Mouse (Mus musculus) kidney, postnatal 0 days (tissue): Measurements from ENCODE around the gene Tvp23a. TPM values are rescaled to one million over a fixed set of nuclear protein-coding genes. Genes with fewer than 3 reads are reported as not detected.
A peak's percentile ranks its signal among the peaks of the same experiment; 100 is the strongest.

ENCODE experiments used
- ATAC-seq: fragments of 200-750 bp; cut with Nextera tagmentation; replicated peaks from 2 replicates; pipeline ENCODE4 v1.8.0; 2017; ENCODE audit warnings: low read depth, moderate number of reproducible peaks, moderate TSS enrichment, moderate library complexity; ENCODE audit not compliant: low FRiP score
- DNase-seq: peaks from one replicate; pipeline ENCODE4 v3.0.0-alpha.2; 2016; ENCODE audit warnings: low spot score
- H3K27ac ChIP-seq: fragments of 300-500 bp; sonication (generic); 2 replicates; pipeline ENCODE4 v1.5.1; 2014; ENCODE audit warnings: mild to moderate bottlenecking
- H3K27me3 ChIP-seq: fragments of 300-500 bp; sonication (generic); 2 replicates; pipeline ENCODE4 v1.6.1; 2014; ENCODE audit warnings: low read length, mixed read lengths; ENCODE audit not compliant: insufficient read depth
- H3K36me3 ChIP-seq: fragments of 300-500 bp; sonication (generic); 2 replicates; pipeline ENCODE4 v1.6.1; 2014; ENCODE audit warnings: low read length, mixed read lengths; ENCODE audit not compliant: insufficient read depth
- H3K4me1 ChIP-seq: fragments of 300-500 bp; sonication (generic); replicated peaks from 2 replicates; pipeline ENCODE4 v1.6.1; 2014; ENCODE audit warnings: antibody characterized with exemption, low read length, mixed read lengths; ENCODE audit not compliant: insufficient read depth
- H3K4me2 ChIP-seq: fragments of 300-500 bp; sonication (generic); 2 replicates; pipeline ENCODE4 v1.6.1; 2014; ENCODE audit warnings: mild to moderate bottlenecking, low read length, moderate library complexity, mixed read lengths
- H3K4me3 ChIP-seq: fragments of 300-500 bp; sonication (generic); replicated peaks from 2 replicates; pipeline ENCODE4 v1.5.1; 2014; ENCODE audit warnings: low read depth, low read length
- H3K9ac ChIP-seq: fragments of 300-500 bp; sonication (generic); 2 replicates; pipeline ENCODE4 v1.6.1; 2014; ENCODE audit warnings: low read depth, low read length
- H3K9me3 ChIP-seq: fragments of 300-500 bp; sonication (generic); replicated peaks from 2 replicates; pipeline ENCODE4 v1.6.1; 2016; ENCODE audit warnings: low read length, inconsistent platforms, mixed read lengths
- CTCF ChIP-seq: IDR thresholded peaks from 2 replicates; pipeline ENCODE4 v1.5.1; 2016; ENCODE audit warnings: antibody characterized with exemption, low read depth, mild to moderate bottlenecking, moderate library complexity
- WGBS: fragments of 180-500 bp; shearing (Covaris S2); extraction: QIAGEN DNeasy Blood & Tissue Kit; methylation state at CpG from one replicate; pipeline ENCODE4 v1.1.7; 2014; 5-methylcytosine and 5-hydroxymethylcytosine counted together
- polyA plus RNA-seq: library from polyadenylated mRNA; unstranded; fragments of >200 nt; fragmentation: Nextera tagmentation; extraction: Ambion mirVana; gene quantifications from 2 replicates; pipeline ENCODE4 v1.2.1, GENCODE M21; 2015

Tvp23a gene
- 5.9 and 6.9 TPM in 2 replicates for polyA plus RNA-seq

- TF ChIP-seq CTCF, result no peak
- Histone ChIP-seq H3K27me3 (no peaks in the 10 kb centered on the region), H3K4me3 (peak within 1 kb of the TSS; percentile 38), H3K27ac (no peak within 1 kb of the TSS), H3K36me3 (no peaks in the 10 kb centered on the region), H3K9me3 (no peaks in the 10 kb centered on the region), H3K4me1 (0 out of 2 replicates have a peak, but pooled peaks cover 7% of the 10 kb centered on the region), H3K9ac (0 out of 2 replicates have a peak within 1 kb of the TSS, but pooled peaks have one; percentile 23), H3K4me2 (peak within 1 kb of the TSS; percentile 55)
- WGBS, result 6% methylated on average over 12 of the region's 12 CpGs
- peak; percentile 91 for DNase-seq
- ATAC-seq, result peak; percentile 87
These were observed at the start of gene Tvp23a for GRCm38 (mm10) chr16:10447264-10447594. Gene Tvp23a, minus strand, starts transcription at chr16:10447362.

DNA sequence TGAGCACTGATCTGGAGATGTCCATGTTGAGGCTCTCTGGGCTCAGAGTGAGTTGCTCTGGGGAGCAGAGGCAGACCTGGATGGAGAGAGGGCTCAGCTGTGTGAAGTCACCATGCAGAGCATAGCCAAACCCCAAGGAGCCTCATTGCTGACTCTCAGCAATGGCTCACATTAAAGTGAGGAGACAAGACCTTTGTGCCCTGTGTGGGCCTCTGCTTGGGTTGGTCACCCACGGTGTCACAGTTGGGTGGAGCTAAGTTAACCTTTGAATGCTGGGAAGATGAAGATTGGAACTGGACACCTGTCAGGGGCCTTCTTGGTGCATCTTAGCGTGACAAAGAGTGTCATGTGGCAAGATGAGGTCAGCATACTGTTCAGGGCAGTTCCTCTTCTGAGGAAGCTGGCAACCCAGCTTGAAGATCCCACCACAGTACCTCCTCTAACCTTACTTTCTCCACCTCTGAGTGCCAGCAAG is 48.7 kb upstream of the Tvp23a start:
- Histone ChIP-seq H3K36me3 (no peaks in the 10 kb centered on the region), H3K4me1 (no peaks in the 10 kb centered on the region; the same call in 1 of the 2 replicates), H3K4me3 (no peak overlapping the region), H3K4me2 (no peak overlapping the region), H3K27me3 (no peaks in the 10 kb centered on the region), H3K27ac (peak overlapping the region; percentile 71), H3K9me3 (no peaks in the 10 kb centered on the region), H3K9ac (no peak overlapping the region)
- DNase-seq, result peak; percentile 46
- TF ChIP-seq CTCF, result no peak
- peak; percentile 92 for ATAC-seq
- 40% methylated on average over 2 of the region's 2 CpGs for WGBS

- no peak for ATAC-seq
- no peak for DNase-seq
- no peaks in the 10 kb centered on the region for H3K36me3 ChIP-seq
- no peak overlapping the region for H3K4me3 ChIP-seq
- WGBS, result 85% methylated on average over 3 of the region's 3 CpGs
- H3K9me3 ChIP-seq, result no peaks in the 10 kb centered on the region
- TF ChIP-seq CTCF, result no peak
- no peak overlapping the region for H3K9ac ChIP-seq
- no peaks in the 10 kb centered on the region for H3K27me3 ChIP-seq
- no peaks in the 10 kb centered on the region; the same call in 1 of the 2 replicates for H3K4me1 ChIP-seq
- H3K27ac ChIP-seq, result no peak overlapping the region
- no peak overlapping the region for H3K4me2 ChIP-seq
These were observed 45.4 kb upstream of the Tvp23a start for GRCm38 (mm10) chr16:10492587-10492986.

DNA sequence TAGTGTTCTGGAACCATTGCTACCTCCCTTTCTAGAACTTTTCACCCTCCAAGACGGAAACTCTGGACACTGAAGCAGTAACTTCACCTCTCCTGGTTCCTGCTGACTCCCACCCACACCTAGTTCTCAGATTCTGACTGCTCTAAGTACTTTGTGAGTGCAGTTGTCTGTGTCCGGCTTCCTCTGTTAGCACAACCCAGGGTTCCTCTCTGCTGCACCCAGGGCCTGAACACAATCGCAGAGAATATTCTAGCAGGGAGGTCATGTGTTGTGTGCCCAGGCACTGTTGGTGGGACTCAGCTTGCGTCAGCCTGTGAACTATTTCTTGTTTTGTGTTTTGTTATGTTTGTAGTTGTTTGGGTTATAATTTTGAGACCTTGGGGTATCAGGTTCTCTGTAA is 44.6 kb upstream of the Tvp23a start:
- no peak for TF ChIP-seq CTCF
- 66% methylated on average over 4 of the region's 4 CpGs for whole genome bisulfite sequencing
- no peak overlapping the region for H3K4me2 ChIP-seq

GRCm38 (mm10) chr16:10490503-10491150 is 43.5 kb upstream of the Tvp23a start:
- ATAC-seq, result peak; percentile 30; the same call in 1 of the 2 replicates
- no peak for TF ChIP-seq CTCF
- no peaks in the 10 kb centered on the region; the same call in 1 of the 2 replicates for H3K4me1 ChIP-seq
- no peak overlapping the region for H3K4me2 ChIP-seq
- no peak overlapping the region for H3K9ac ChIP-seq
- peak overlapping the region; percentile 31; the same call in 1 of the 2 replicates for H3K27ac ChIP-seq
- no peaks in the 10 kb centered on the region for H3K36me3 ChIP-seq
- H3K9me3 ChIP-seq, result no peaks in the 10 kb centered on the region
- DNase-seq, result no peak
- H3K27me3 ChIP-seq, result no peaks in the 10 kb centered on the region
- H3K4me3 ChIP-seq, result no peak overlapping the region
- 78% methylated on average over 18 of the region's 18 CpGs for WGBS

More for the DNA sequence above, 44.6 kb upstream of the Tvp23a start:
- H3K9me3 ChIP-seq, result no peaks in the 10 kb centered on the region
- no peaks in the 10 kb centered on the region; the same call in 1 of the 2 replicates for H3K4me1 ChIP-seq
- H3K4me3 ChIP-seq, result no peak overlapping the region
- H3K27me3 ChIP-seq, result no peaks in the 10 kb centered on the region
- H3K27ac ChIP-seq, result no peak overlapping the region
- H3K9ac ChIP-seq, result no peak overlapping the region
- ATAC-seq (no peak), DNase-seq (no peak)
- H3K36me3 ChIP-seq, result no peaks in the 10 kb centered on the region

DNA sequence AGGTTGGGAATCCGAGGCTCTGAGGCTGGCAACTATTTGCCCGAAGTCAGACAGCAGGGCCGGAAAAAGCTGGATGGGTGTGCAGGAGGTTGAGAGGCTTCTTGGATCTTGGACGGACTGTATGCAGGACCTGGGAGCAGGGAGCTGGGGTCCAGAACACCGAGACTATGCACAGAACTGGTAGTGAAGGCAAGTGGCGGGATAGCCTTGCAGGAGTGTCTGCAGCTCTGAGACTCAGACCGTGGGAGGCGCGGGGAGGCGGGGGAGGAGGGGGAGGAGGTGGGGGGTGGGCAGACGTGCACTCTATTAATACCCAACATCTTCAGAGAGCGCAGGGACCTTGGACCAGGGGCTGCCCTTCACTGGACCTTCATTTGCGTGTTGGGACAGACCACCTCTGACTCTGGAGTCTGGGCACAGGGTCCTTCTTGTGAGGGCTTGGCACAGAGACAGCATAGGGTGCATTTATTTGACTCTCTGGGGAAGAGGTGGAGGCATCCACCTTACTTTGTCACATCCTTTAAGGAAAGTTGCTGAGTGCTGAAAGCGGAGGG is 42.8 kb upstream of the Tvp23a start:
- Histone ChIP-seq H3K27me3 (no peaks in the 10 kb centered on the region), H3K9ac (peak overlapping the region; percentile 27; the same call in 1 of the 2 replicates), H3K9me3 (no peaks in the 10 kb centered on the region), H3K27ac (peak overlapping the region; percentile 71), H3K36me3 (no peaks in the 10 kb centered on the region), H3K4me3 (peak overlapping the region; percentile 16; the same call in 1 of the 2 replicates), H3K4me2 (peak overlapping the region; percentile 48), H3K4me1 (no peaks in the 10 kb centered on the region)
- no peak for TF ChIP-seq CTCF
- ATAC-seq (peak; percentile 86), DNase-seq (no peak)
- 12% methylated on average over 14 of the region's 14 CpGs for WGBS
